Mouse (Mus musculus) kidney, adult 2 months (tissue): Measurements from ENCODE around the gene Fktn. TPM values are rescaled to one million over a fixed set of nuclear protein-coding genes. Genes with fewer than 3 reads are reported as not detected.
"Not testable (repeated sequence)": the region's sequence is repeated elsewhere in the genome, so short reads cannot be mapped to it uniquely, and the experiment has no call there.

Experiments used
- DNase-seq: peaks from one replicate; pipeline ENCODE4 v3.0.0; 2021
- H3K27ac ChIP-seq: fragments of 200-500 bp; 2 replicates; pipeline ENCODE4 v1.5.1; 2012; ENCODE audit warnings: low read depth, low read length, control low read depth, inconsistent platforms; ENCODE audit not compliant: insufficient read depth
- H3K27me3 ChIP-seq: fragments of 200-500 bp; replicated peaks from 2 replicates; pipeline ENCODE4 v1.6.1; 2012; ENCODE audit warnings: mild to moderate bottlenecking, moderate library complexity, low read length, inconsistent platforms; ENCODE audit not compliant: control insufficient read depth, insufficient read depth
- H3K36me3 ChIP-seq: fragments of 200-500 bp; 2 replicates; pipeline ENCODE4 v1.6.1; 2012; ENCODE audit warnings: mild to moderate bottlenecking, moderate library complexity, low read length, inconsistent platforms; ENCODE audit not compliant: control insufficient read depth, insufficient read depth
- H3K4me1 ChIP-seq: fragments of 200-500 bp; 2 replicates; pipeline ENCODE4 v1.6.1; 2011; ENCODE audit warnings: low read length; ENCODE audit not compliant: control insufficient read depth, insufficient read depth
- H3K4me3 ChIP-seq: fragments of 200-500 bp; 2 replicates; pipeline ENCODE4 v1.5.1; 2011; ENCODE audit warnings: mild to moderate bottlenecking, low read depth, low read length, control low read depth; ENCODE audit not compliant: insufficient read depth
- CTCF ChIP-seq: fragments of 200-500 bp; conservative IDR thresholded peaks from 2 replicates; pipeline ENCODE4 v1.5.1; 2011; ENCODE audit warnings: low read depth, mild to moderate bottlenecking, control low read depth, low read length, moderate library complexity, mixed read lengths; ENCODE audit not compliant: insufficient read depth, insufficient read length
- POLR2A ChIP-seq: fragments of 200-500 bp; IDR thresholded peaks from one replicate; pipeline ENCODE4 v1.6.1; 2011; ENCODE audit warnings: low read depth, low read length, control low read depth
- WGBS: fragments of 180-500 bp; shearing (Covaris S2); methylation state at CpG from one replicate; pipeline ENCODE4 v1.1.7; 2018; 5-methylcytosine and 5-hydroxymethylcytosine counted together
- polyA plus RNA-seq: library from polyadenylated mRNA; depleted of rRNA; stranded (reverse); fragments of >200 nt; gene quantifications from 2 replicates; pipeline ENCODE4 v1.2.3, GENCODE M21; 2012

The Fktn gene
- polyA plus RNA-seq, 1 experiment = 7.0 TPM

- 37% methylated on average over 7 of the region's 7 CpGs for whole genome bisulfite sequencing
- Histone ChIP-seq H3K4me3 (no peak overlapping the region), H3K27ac (peak overlapping the region; percentile 35; the same call in 1 of the 2 replicates), H3K27me3 (no peaks in the 10 kb centered on the region), H3K36me3 (no peaks in the 10 kb centered on the region), H3K4me1 (no peaks in the 10 kb centered on the region)
- TF ChIP-seq CTCF (no peak), POLR2A (no peak)
- peak; percentile 20 for DNase-seq
These were observed 85.3 kb downstream of the Fktn start for GRCm38 (mm10) chr4:53798896-53799676.

DNA sequence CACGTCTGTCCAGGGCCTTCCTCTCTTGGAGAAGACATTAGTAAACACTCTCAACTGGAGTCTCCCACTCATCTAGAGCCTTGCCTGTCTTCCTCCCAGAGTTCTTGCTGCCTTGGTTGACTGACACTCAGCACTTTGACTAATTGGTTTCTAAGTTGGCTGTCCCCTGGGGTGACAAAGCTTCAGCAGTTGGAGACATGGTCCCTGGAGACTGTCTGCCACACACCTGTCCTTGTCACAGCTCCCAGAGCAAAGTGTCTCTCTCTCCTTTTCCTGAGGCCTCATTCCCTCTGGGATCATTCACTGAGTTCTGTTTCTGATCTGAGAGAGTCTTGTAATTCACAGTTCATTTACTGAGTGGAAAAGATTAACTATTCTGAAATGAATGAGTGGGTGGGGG lies 86.0 kb downstream of the Fktn start:
- WGBS = 56% methylated on average over 1 of the region's 1 CpGs
- H3K4me1 ChIP-seq = no peaks in the 10 kb centered on the region
- no peak for TF ChIP-seq CTCF
- TF ChIP-seq POLR2A = no peak
- DNase-seq = no peak
- H3K36me3 ChIP-seq = no peaks in the 10 kb centered on the region
- H3K27me3 ChIP-seq = no peaks in the 10 kb centered on the region
- H3K27ac ChIP-seq = peak overlapping the region; percentile 15; the same call in 1 of the 2 replicates
- H3K4me3 ChIP-seq = no peak overlapping the region

DNA sequence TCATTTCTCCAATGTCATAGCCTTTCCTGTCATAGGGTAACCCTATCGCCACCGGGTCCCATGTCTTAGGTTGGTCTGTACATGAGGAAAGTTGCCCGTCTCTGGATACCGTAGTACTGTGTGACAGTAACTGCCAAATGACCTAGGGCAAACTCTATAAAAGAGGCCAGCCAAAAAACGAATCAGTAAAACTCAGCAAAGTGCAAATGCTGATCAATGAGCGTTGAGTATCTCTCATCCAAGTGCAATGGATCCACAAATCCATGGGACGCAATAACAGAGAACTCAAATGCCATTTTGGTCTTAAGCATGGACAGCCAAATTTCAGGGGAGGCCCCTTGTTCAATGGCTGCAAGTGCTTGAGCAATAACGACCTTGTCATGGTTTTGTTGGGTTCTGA lies 89.9 kb downstream of the Fktn start:
- not testable (repeated sequence) for H3K27ac ChIP-seq, H3K4me3 ChIP-seq, DNase-seq, H3K27me3 ChIP-seq, H3K4me1 ChIP-seq, H3K36me3 ChIP-seq
- WGBS = 95% methylated on average over 8 of the region's 8 CpGs

DNA sequence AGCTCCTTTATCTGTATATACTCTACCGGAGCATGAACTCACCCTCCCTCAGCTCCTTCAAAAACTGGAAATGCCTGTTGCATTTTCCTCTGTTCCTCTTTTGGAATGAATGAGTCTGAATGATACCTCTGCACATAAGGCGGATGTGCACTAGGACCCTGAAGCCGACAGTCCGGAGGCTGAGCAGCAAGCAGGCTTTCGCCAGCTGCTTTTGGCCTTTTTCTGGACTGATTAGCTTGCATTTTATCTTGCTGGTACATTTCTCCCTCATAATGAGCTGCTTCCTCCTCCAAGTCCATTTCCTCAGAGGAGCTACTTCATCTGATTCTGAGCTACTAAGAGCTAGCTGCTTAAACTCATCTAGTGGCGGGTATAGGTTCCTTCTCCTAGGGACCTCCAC lies 92.6 kb downstream of the Fktn start:
- DNase-seq = peak; percentile 16
- not testable (repeated sequence) for H3K36me3 ChIP-seq, H3K27me3 ChIP-seq, H3K27ac ChIP-seq, H3K4me1 ChIP-seq, H3K4me3 ChIP-seq
- 74% methylated on average over 6 of the region's 6 CpGs for WGBS

GRCm38 (mm10) chr4:53818320-53818719 lies 104.5 kb downstream of the Fktn start:
- TF ChIP-seq CTCF (no peak), POLR2A (no peak)
- H3K36me3 ChIP-seq = no peaks in the 10 kb centered on the region
- no peaks in the 10 kb centered on the region for H3K27me3 ChIP-seq
- no peak overlapping the region for H3K4me3 ChIP-seq
- 78% methylated on average over 5 of the region's 5 CpGs for WGBS
- DNase-seq = no peak
- H3K27ac ChIP-seq = no peak overlapping the region
- H3K4me1 ChIP-seq = no peaks in the 10 kb centered on the region

DNA sequence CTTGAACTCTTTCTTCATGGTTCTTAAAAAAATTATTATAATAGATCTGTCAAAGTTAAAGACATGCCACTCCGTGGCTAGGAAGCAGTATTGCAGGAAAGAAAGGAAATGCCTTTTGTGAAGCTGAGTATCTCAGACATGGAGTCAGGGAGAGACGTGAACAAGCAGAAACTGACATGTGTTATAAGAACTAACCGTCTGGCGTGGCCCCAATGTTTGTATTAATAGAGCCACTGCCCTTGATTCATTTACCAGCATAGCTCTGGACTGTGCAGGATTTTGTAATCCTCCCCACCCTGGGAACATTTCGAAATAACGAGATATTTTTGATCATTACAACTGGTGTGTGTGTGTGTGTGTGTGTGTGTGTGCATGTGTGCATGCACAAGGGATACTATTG lies 109.9 kb downstream of the Fktn start:
- WGBS = 58% methylated on average over 6 of the region's 6 CpGs

GRCm38 (mm10) chr4:53824831-53825230 lies 111.0 kb downstream of the Fktn start:
- WGBS = 53% methylated on average over 4 of the region's 4 CpGs
- H3K4me3 ChIP-seq = no peak overlapping the region
- no peaks in the 10 kb centered on the region for H3K27me3 ChIP-seq
- DNase-seq = no peak
- TF ChIP-seq CTCF (no peak), POLR2A (no peak)
- no peaks in the 10 kb centered on the region for H3K4me1 ChIP-seq
- no peak overlapping the region for H3K27ac ChIP-seq
- no peaks in the 10 kb centered on the region for H3K36me3 ChIP-seq

More for the DNA sequence above, 109.9 kb downstream of the Fktn start:
- TF ChIP-seq CTCF = no peak
- TF ChIP-seq POLR2A = no peak
- peak; percentile 16 for DNase-seq
- Histone ChIP-seq H3K36me3 (no peaks in the 10 kb centered on the region), H3K4me3 (no peak overlapping the region), H3K4me1 (no peaks in the 10 kb centered on the region), H3K27me3 (no peaks in the 10 kb centered on the region), H3K27ac (no peak overlapping the region)
